Mouse (Mus musculus): ENCODE measurements around the gene Olfr1477.
"Not testable (repeated sequence)": the region's sequence is repeated elsewhere in the genome, so short reads cannot be mapped to it uniquely, and the experiment has no call there.

Gene Olfr1477

GRCm38 (mm10) chr19:13500246-13500645, at the start of gene Olfr1477:
Gene Olfr1477 (plus strand): TSS chr19:13500546.
- no peak for DNase-seq (ENCODE audit: low spot score)

- DNase-seq (ENCODE audit: low spot score) = no peak
Measured at GRCm38 (mm10) chr19:13455986-13456385, 44.4 kb upstream of the Olfr1477 start, which contains the start of gene Olfr1472. Gene Olfr1472 (minus strand): TSS chr19:13456086.

GRCm38 (mm10) chr19:13469265-13469664, 31.1 kb upstream of the Olfr1477 start, which contains the start of gene Olfr1474:
Gene Olfr1474 (plus strand): TSS chr19:13469565.
- DNase-seq (ENCODE audit: low spot score) = not testable (repeated sequence)

GRCm38 (mm10) chr19:13480096-13480495, 20.2 kb upstream of the Olfr1477 start, which contains the start of gene Olfr1475:
Gene Olfr1475 (minus strand): TSS chr19:13480196.
- no peak for DNase-seq (ENCODE audit: low spot score)

GRCm38 (mm10) chr19:13527613-13528012, 27.3 kb downstream of the Olfr1477 start, which contains the start of gene Olfr1480:
Gene Olfr1480 (plus strand): TSS chr19:13527913.
- DNase-seq (ENCODE audit: low spot score) = no peak
